Mouse (Mus musculus) lung, postnatal 10 days (tissue): ENCODE results near the gene Dclk1.

Experiments used
- DNase-seq: peaks from one replicate; pipeline ENCODE4 v3.0.0; 2021

Gene Dclk1

GRCm38 (mm10) chr3:55406616-55407015 lies 164.5 kb downstream of the Dclk1 start:
- DNase-seq, result no peak

- no peak for DNase-seq
Measured at GRCm38 (mm10) chr3:55411547-55411946, 169.4 kb downstream of the Dclk1 start.

- peak; percentile 10 for DNase-seq
Measured at GRCm38 (mm10) chr3:55415527-55415950, 173.4 kb downstream of the Dclk1 start.

- DNase-seq, result no peak
Measured at GRCm38 (mm10) chr3:55418845-55419244, 176.7 kb downstream of the Dclk1 start.

DNA sequence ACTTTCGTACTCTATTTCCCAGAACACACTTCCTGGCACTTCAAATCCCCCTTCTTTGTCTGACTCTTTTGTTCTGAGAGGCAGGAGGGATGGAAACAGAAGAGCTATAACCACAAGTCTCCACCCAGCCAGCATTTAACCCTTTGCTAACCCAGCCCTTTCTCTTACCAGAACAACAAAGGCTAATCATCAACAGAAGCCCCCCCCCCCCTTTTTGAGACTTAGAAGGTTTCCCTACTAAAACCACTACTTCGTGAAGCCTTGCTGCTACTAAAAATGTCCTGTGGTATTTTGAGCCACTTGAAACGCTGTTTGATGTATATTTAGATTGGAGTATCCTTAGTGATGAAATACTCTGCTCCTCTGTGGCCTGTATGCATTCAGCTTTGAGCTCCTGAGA lies 177.2 kb downstream of the Dclk1 start:
- DNase-seq, result no peak

GRCm38 (mm10) chr3:55420436-55421083 lies 178.4 kb downstream of the Dclk1 start:
- DNase-seq, result no peak

GRCm38 (mm10) chr3:55423640-55424397 lies 181.7 kb downstream of the Dclk1 start:
- no peak for DNase-seq

DNA sequence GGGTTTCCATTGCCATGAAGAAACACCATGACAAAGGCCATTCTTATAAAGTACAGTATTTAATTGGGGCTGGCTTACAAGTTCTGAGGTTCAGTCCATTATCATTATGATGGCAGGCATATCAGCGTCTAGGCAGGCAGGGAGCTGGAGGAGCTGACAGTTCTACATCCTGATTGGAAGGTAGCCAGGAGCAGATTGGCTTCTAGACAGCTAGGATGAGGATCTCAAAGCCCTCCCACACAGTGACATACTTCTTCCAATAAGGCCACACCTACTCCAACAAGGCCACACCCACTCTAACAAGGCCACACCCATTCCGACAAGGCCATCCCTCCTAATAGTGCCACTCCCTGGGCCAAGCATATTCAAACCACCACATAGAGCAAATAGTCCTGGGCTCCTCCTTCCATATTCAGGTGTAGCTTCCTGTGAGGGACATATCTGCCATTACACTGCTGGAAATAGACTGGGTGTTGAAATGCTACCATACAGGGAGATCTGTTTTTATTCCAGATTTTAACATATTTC lies 187.9 kb downstream of the Dclk1 start:
- DNase-seq, result peak; percentile 4

DNA sequence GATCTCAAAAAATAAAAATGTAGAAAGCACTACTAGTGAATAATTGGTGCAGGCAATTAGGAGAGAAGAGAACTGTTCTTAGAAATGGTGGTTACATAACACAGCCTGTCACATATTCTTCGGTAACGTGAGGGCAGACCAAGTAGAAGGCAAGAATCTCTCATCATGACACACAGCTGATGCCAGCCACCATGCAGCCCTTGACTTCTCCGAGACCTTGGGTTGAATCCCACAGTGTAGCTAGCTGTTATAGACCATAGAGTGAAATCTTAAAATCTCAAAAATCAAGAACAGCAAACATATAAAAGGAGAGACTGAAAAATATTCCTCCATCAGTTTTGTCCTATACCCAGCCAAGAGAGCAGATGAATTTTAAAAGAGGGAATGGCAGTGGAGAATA lies 189.1 kb downstream of the Dclk1 start:
- DNase-seq, result no peak

DNA sequence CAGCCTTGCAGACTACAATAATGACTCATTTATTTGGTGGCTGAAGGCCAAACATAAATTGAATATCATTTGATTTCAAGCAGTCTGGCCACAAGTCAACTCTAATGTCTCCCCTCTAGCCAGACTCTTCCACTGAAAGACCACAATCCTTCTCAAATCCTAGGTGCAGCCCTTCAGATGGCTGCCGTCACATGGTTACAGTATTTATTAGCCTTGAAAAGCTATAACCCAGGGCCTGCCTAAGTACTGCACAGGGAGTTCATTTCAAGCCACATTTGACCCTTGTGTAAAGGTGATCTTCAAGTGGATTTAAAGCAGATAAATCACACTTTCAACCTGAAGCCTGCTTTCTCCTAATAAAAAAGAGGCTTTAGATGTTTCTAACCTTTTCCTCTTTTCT lies 192.1 kb downstream of the Dclk1 start:
- no peak for DNase-seq

GRCm38 (mm10) chr3:55438824-55439446 lies 196.8 kb downstream of the Dclk1 start:
- DNase-seq, result no peak

DNA sequence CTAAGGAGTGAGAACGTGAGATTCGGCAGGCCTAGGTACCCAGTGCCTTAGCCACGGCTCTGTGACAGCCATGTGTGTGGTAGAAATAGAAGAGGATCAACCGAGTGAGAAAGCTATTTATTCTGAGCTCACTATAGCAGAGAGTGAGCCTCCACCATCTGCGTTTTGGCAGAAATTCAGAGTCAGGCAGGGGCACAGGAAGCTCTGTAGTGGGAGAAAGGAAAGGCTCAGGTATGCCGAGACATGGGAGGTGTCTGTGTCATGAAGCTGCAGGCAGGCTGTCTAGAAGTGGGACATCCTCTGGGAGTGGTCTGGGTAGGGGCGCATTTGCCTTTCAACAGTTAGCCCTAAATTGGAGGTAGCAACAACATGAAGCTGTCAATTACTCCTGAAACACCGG lies 198.2 kb downstream of the Dclk1 start:
- DNase-seq, result no peak

DNA sequence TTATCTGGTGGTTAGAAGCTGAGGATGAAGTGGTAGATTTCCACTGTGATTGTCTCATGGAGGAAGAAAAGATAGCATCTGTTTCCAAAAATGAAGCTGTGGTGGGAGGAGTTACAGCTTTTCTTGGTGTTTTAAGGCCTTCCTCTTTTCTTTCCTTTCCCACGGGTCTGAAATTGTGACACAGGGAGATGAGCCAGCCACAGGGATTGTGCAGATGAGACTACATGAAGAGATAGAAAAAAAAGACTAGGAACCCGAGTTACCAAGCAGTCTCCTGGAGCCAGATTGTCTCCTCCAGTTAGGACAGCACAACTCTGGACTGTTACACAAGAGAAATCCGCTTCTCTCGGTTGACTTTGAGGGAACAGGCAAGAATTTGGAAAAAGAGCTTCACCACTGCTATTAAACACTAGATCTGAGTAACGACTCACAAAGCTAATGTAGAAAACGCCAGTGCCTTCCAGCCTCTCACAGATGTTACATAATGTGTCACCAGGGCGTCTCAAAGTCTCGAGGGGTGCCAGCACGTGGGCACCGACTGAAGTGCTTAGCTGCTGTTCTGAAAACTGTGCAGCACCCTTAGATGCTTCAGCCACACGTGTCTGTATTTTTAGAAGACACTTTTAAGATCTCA lies 200.0 kb downstream of the Dclk1 start:
- DNase-seq, result no peak

- DNase-seq, result no peak
Measured at GRCm38 (mm10) chr3:55443271-55443670, 201.1 kb downstream of the Dclk1 start.

- DNase-seq, result no peak
Measured at GRCm38 (mm10) chr3:55443725-55444124, 201.6 kb downstream of the Dclk1 start.

DNA sequence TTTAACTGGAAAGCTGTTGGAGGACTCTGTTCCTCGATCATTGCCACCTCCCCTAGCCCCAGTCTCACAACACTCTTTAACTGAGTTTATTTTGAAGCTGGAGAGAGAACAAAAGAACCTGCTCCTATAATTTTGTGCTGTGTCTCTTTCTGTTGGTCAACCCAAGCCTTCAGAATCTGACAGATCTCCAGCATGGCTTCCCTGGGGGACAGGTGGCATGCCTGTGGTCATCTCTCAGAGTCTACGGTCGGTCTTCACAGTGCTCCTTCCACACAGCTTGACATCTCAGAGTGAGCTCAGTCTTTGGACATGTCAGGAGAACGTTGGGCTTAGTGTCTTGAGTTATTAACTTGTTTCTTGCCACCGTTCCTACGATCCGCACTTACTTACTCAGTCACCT lies 204.5 kb downstream of the Dclk1 start:
- no peak for DNase-seq

- peak; percentile 16 for DNase-seq
Measured at GRCm38 (mm10) chr3:55447486-55448460, 205.6 kb downstream of the Dclk1 start.

DNA sequence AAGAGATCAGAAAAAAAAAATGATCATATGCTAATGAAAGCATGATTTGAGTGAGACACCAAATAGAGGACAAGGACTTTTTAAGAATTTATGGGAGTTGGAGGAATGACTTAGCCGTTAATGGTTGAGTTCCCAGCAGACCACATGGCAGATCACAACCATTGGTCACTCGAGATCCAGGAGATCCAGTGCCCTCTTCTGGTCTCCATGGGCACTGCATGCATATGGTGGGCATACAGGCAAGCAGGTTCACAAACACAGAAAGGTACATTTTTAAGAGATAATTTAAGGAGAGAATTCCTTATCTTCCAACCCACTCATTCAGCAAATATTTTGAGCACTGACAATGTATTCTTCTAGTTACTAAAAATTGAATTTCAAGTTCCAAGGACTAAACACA lies 207.0 kb downstream of the Dclk1 start:
- no peak for DNase-seq

GRCm38 (mm10) chr3:55451035-55451434 lies 208.9 kb downstream of the Dclk1 start:
- no peak for DNase-seq

DNA sequence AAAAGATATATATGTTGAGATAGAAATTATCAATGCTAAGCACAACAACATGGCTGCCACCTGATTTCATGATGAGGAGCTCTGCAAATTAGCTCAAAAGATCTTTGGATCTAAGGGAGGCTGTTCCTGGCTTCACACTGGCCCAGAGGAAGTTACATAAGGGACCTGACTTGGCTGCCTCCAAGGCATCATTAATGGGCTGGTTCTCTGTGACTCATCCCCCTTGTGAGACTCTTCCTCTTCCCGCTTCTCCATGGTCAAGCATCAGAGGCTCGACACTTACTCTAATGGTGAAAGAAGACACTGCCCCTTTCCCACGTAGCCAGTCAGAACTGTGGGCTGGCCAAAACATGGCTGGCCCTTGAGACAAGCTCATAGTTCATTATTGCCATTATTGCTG lies 209.7 kb downstream of the Dclk1 start:
- DNase-seq, result no peak

DNA sequence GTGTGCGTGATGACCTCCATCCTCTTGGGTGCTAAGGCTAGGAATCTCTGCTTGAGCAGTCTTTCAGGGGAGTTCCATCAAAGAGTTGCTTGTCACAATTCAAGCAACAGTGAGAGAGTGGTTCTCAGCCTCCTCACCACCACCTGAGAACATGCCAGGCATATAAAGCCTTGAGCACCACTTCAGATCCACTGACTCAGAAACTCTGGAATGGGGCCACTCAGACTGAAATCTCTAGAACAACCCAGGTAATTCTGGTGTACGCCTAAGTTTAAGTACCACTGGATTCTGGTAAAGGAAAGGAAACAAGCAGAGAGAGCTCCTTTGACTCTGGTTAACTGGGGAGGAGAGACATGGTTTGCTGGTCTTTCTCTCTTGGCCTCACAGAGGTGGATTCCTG lies 210.3 kb downstream of the Dclk1 start:
- peak; percentile 12 for DNase-seq

GRCm38 (mm10) chr3:55461092-55461491 lies 218.9 kb downstream of the Dclk1 start:
- no peak for DNase-seq
